Mouse (Mus musculus): ENCODE measurements at regions not wholly inside any gene's neighbourhood (a gene's known extent, or its start where the extent isn't known, plus 50 kb on each side); places are given as distances from the start of the nearest gene placed in this dataset.
"Not testable (repeated sequence)": the region's sequence is repeated elsewhere in the genome, so short reads cannot be mapped to it uniquely, and the experiment has no call there.

GRCm38 (mm10) chr6:3201507-3201906, 197.9 kb downstream of the Samd9l start:
- DNase-seq: not testable (repeated sequence)

GRCm38 (mm10) chr6:3201107-3201506, 198.3 kb downstream of the Samd9l start:
- no peak for DNase-seq

- DNase-seq: peak; percentile 71
These were observed 198.8 kb downstream of the Samd9l start for GRCm38 (mm10) chr6:3200586-3200985.

GRCm38 (mm10) chr6:3192424-3192820, 206.9 kb downstream of the Samd9l start:
- not testable (repeated sequence) for DNase-seq

- DNase-seq: not testable (repeated sequence)
These were observed 207.5 kb downstream of the Samd9l start for GRCm38 (mm10) chr6:3191695-3192423.

GRCm38 (mm10) chr6:3183819-3184199, 215.6 kb downstream of the Samd9l start:
- DNase-seq: peak; percentile 71

GRCm38 (mm10) chr6:3182889-3183818, 216.2 kb downstream of the Samd9l start:
- DNase-seq: peak; percentile 77

- DNase-seq: peak; percentile 12
These were observed 216.9 kb downstream of the Samd9l start for GRCm38 (mm10) chr6:3182424-3182841.

GRCm38 (mm10) chr6:3179603-3180348, 219.6 kb downstream of the Samd9l start:
- DNase-seq: not testable (repeated sequence)

- DNase-seq: not testable (repeated sequence)
These were observed 229.9 kb downstream of the Samd9l start for GRCm38 (mm10) chr6:3169479-3169878.

GRCm38 (mm10) chr6:3166149-3166548, 233.2 kb downstream of the Samd9l start:
- DNase-seq: not testable (repeated sequence)

- not testable (repeated sequence) for DNase-seq
These were observed 247.5 kb downstream of the Samd9l start for GRCm38 (mm10) chr6:3151901-3152300.

- DNase-seq: peak; percentile 13
These were observed 261.5 kb downstream of the Samd9l start for GRCm38 (mm10) chr6:3137823-3138222.

- DNase-seq: not testable (repeated sequence)
These were observed 265.6 kb downstream of the Samd9l start for GRCm38 (mm10) chr6:3133763-3134162.

- DNase-seq: not testable (repeated sequence)
These were observed 283.1 kb downstream of the Samd9l start for GRCm38 (mm10) chr6:3116296-3116695.
